Comparison of ENCODE assay signal across 11 mouse cellular contexts in genomic region chr1:121314766-121315428, GRCm38 (mm10). TPM values are rescaled to one million over a fixed set of nuclear protein-coding genes. Genes with fewer than 3 reads are reported as not detected.
DNase-seq lines count a peak whose midpoint lies in the region; ATAC-seq and TF ChIP-seq lines count a peak whose summit lies in the region.
"Had no signal": no experiment of that assay in that cellular context is flagged by ENCODE, and none has a peak within 500 bp of the region (broad histone marks: within the 10 kb centered on the region; RNA-seq: fewer than 3 reads in every experiment).

No protein-coding gene starts in this region.

- H3K27me3 ChIP-seq in forebrain, embryonic 14.5 days (replicated peaks; ENCODE audit: control insufficient read depth, insufficient read depth, low read length) = no peaks in the 10 kb centered on the region
- H3K27me3 ChIP-seq in midbrain, embryonic 10.5 days (ENCODE audit: low read depth, poor library complexity, severe bottlenecking) = no peaks in the 10 kb centered on the region
- H3K27me3 ChIP-seq: embryonic facial prominence, embryonic 12.5 days; liver, embryonic 13.5 days had no signal

- ATAC-seq in forebrain, embryonic 14.5 days = peak; percentile 89

- WGBS in forebrain, embryonic 14.5 days = 32% methylated on average over 3 of the region's 3 CpGs
- WGBS in midbrain, embryonic 10.5 days = 66% methylated on average over 3 of the region's 3 CpGs

- H3K36me3 ChIP-seq in forebrain, embryonic 14.5 days (ENCODE audit: control insufficient read depth, insufficient read depth, low read length) = peaks cover 29% of the 10 kb centered on the region; the same call in 1 of the 2 replicates
- peaks cover 37% of the 10 kb centered on the region for H3K36me3 ChIP-seq in midbrain, embryonic 10.5 days

- peak in 1 of 2 experiments; percentile 26 for DNase-seq in layer of hippocampus, adult 2 months (ENCODE audit: low spot score in 2 of 2)
- no peak for DNase-seq in layer of hippocampus, postnatal 25 days (ENCODE audit: extremely low spot score in 1 of 2, low spot score in 1 of 2)
- DNase-seq in forebrain, embryonic 14.5 days (ENCODE audit: low spot score) = peak; percentile 84
- DNase-seq in midbrain, embryonic 10.5 days (ENCODE audit: low spot score) = no peak
- DNase-seq in telencephalon, adult 2 months (ENCODE audit: low read depth, low spot score) = peak; percentile 36
- DNase-seq in urinary bladder, postnatal 14 days (ENCODE audit: low spot score) = no peak
- no peak for DNase-seq in layer of hippocampus, adult 9-10 months (ENCODE audit: low spot score)
- no peak for DNase-seq in gastrocnemius, adult 18-20 months (ENCODE audit: low spot score)
- DNase-seq: gastrocnemius, adult 2 months; liver, embryonic 13.5 days had no signal

- peak overlapping the region; percentile 43; the same call in 1 of the 2 replicates for H3K9ac ChIP-seq in forebrain, embryonic 14.5 days (ENCODE audit: low read length)
- H3K9ac ChIP-seq: embryonic facial prominence, embryonic 12.5 days; liver, embryonic 13.5 days had no signal

- no peaks in the 10 kb centered on the region for H3K9me3 ChIP-seq in forebrain, embryonic 14.5 days (replicated peaks; ENCODE audit: control insufficient read depth, low read length)
- no peaks in the 10 kb centered on the region for H3K9me3 ChIP-seq in midbrain, embryonic 10.5 days (replicated peaks)
- H3K9me3 ChIP-seq: embryonic facial prominence, embryonic 12.5 days; liver, embryonic 13.5 days had no signal

- H3K27ac ChIP-seq in layer of hippocampus, adult 2 months = peak overlapping the region; percentile 37; the same call in 1 of the 2 replicates
- H3K27ac ChIP-seq in forebrain, embryonic 14.5 days (ENCODE audit: low read depth, low read length) = peak overlapping the region; percentile 87
- 0 out of 2 replicates have a peak overlapping the region, but pooled peaks have one; percentile 46 for H3K27ac ChIP-seq in midbrain, embryonic 10.5 days (replicated peaks)
- H3K27ac ChIP-seq: embryonic facial prominence, embryonic 12.5 days; gastrocnemius, adult 2 months; liver, embryonic 13.5 days had no signal

- H3K4me3 ChIP-seq in layer of hippocampus, adult 2 months = no peak overlapping the region; the same call in 1 of the 2 replicates
- H3K4me3 ChIP-seq in forebrain, embryonic 14.5 days (ENCODE audit: low read depth, low read length) = no peak overlapping the region
- no peak overlapping the region for H3K4me3 ChIP-seq in midbrain, embryonic 10.5 days
- H3K4me3 ChIP-seq: embryonic facial prominence, embryonic 12.5 days; gastrocnemius, adult 2 months; liver, embryonic 13.5 days had no signal

- H3K4me2 ChIP-seq in forebrain, embryonic 14.5 days (ENCODE audit: low read length) = no peak overlapping the region
- H3K4me2 ChIP-seq: embryonic facial prominence, embryonic 12.5 days; liver, embryonic 13.5 days had no signal

- H3K4me1 ChIP-seq in forebrain, embryonic 14.5 days (ENCODE audit: control insufficient read depth, insufficient read depth, low read length) = peaks cover 8% of the 10 kb centered on the region; the same call in 1 of the 2 replicates
- H3K4me1 ChIP-seq in midbrain, embryonic 10.5 days = peaks cover 10% of the 10 kb centered on the region; the same call in 1 of the 2 replicates
- H3K4me1 ChIP-seq: embryonic facial prominence, embryonic 12.5 days; liver, embryonic 13.5 days had no signal

- no peak for TF ChIP-seq CTCF in layer of hippocampus, adult 2 months (conservative IDR thresholded peaks at IDR 0.05)

RNA-seq across cellular contexts. Expression of gene Insig2, which starts 17.5 kb away (rescaled TPM):
- total RNA-seq in layer of hippocampus, adult 2 months (2021) = 10 to 100 TPM; 66.4 to 73.8 TPM
- 10 to 100 TPM; 72.7 to 79.0 TPM for total RNA-seq in layer of hippocampus, postnatal 25 days (2021)
- 23.8 and 31.4 TPM in 2 replicates for polyA plus RNA-seq in forebrain, embryonic 14.5 days (2014; fragmentation: Nextera tagmentation; extraction: Ambion mirVana)
- polyA plus RNA-seq in midbrain, embryonic 10.5 days (2016; fragmentation: Nextera tagmentation; extraction: Ambion mirVana) = 21.1 and 22.0 TPM in 2 replicates
- 10 to 100 TPM; 64.2 to 64.9 TPM for total RNA-seq in gastrocnemius, adult 18-20 months (2021)

Comparison
In these comparisons a context has a peak if more than half of its experiments do, and no peak if none do; other contexts are left out.
1. DNase-seq: peak in forebrain, embryonic 14.5 days (single experiment) and telencephalon, adult 2 months (single experiment); none in layer of hippocampus, postnatal 25 days (0 of 2), midbrain, embryonic 10.5 days (single experiment), urinary bladder, postnatal 14 days (single experiment), layer of hippocampus, adult 9-10 months (single experiment) and gastrocnemius, adult 18-20 months (single experiment).
2. H3K27ac ChIP-seq: peak in every context shown above with its lines; median percentile 87 in forebrain, embryonic 14.5 days; 46 in midbrain, embryonic 10.5 days; 37 in layer of hippocampus, adult 2 months.